Mouse (Mus musculus) adrenal gland, postnatal 14 days (tissue): ENCODE measurements at regions not wholly inside any gene's neighbourhood (a gene's known extent, or its start where the extent isn't known, plus 50 kb on each side); places are given as distances from the start of the nearest gene placed in this dataset.
A peak's percentile ranks its signal among the peaks of the same experiment; 100 is the strongest.

Source experiments
- DNase-seq: peaks from one replicate; pipeline ENCODE4 v3.0.0; 2021; ENCODE audit warnings: mixed read lengths

GRCm38 (mm10) chr16:42677211-42677610 lies 198.5 kb upstream of the Zbtb20 start:
- DNase-seq = no peak

GRCm38 (mm10) chr16:42676406-42677075 lies 199.1 kb upstream of the Zbtb20 start:
- DNase-seq = no peak

- no peak for DNase-seq
These were observed 200.7 kb upstream of the Zbtb20 start for GRCm38 (mm10) chr16:42675031-42675430.

- peak; percentile 22 for DNase-seq
These were observed 209.1 kb upstream of the Zbtb20 start for GRCm38 (mm10) chr16:42666601-42667000.

GRCm38 (mm10) chr16:42651904-42652732 lies 223.6 kb upstream of the Zbtb20 start:
- no peak for DNase-seq

GRCm38 (mm10) chr16:42649767-42650166 lies 225.9 kb upstream of the Zbtb20 start:
- DNase-seq = no peak

GRCm38 (mm10) chr16:42648531-42649142 lies 227.0 kb upstream of the Zbtb20 start:
- no peak for DNase-seq

GRCm38 (mm10) chr16:42647762-42648161 lies 227.9 kb upstream of the Zbtb20 start:
- no peak for DNase-seq

- no peak for DNase-seq
These were observed 239.9 kb upstream of the Zbtb20 start for GRCm38 (mm10) chr16:42635766-42636165.

- DNase-seq = no peak
These were observed 248.0 kb upstream of the Zbtb20 start for GRCm38 (mm10) chr16:42627675-42628074.

- DNase-seq = no peak
These were observed 259.8 kb upstream of the Zbtb20 start for GRCm38 (mm10) chr16:42615920-42616319.

- no peak for DNase-seq
These were observed 263.7 kb upstream of the Zbtb20 start for GRCm38 (mm10) chr16:42612011-42612410.

GRCm38 (mm10) chr16:42608336-42608735 lies 267.3 kb upstream of the Zbtb20 start:
- DNase-seq = no peak

- DNase-seq = no peak
These were observed 251.9 kb upstream of the Gap43 start for GRCm38 (mm10) chr16:42592321-42592720.

GRCm38 (mm10) chr16:42591530-42591929 lies 251.1 kb upstream of the Gap43 start:
- no peak for DNase-seq

GRCm38 (mm10) chr16:42586196-42586595 lies 245.7 kb upstream of the Gap43 start:
- DNase-seq = no peak

GRCm38 (mm10) chr16:42575517-42575946 lies 235.1 kb upstream of the Gap43 start:
- no peak for DNase-seq

GRCm38 (mm10) chr16:42574978-42575377 lies 234.5 kb upstream of the Gap43 start:
- no peak for DNase-seq

GRCm38 (mm10) chr16:42570246-42570996 lies 230.0 kb upstream of the Gap43 start:
- DNase-seq = no peak

- no peak for DNase-seq
These were observed 228.9 kb upstream of the Gap43 start for GRCm38 (mm10) chr16:42569335-42569734.

GRCm38 (mm10) chr16:42549591-42549990 lies 209.1 kb upstream of the Gap43 start:
- no peak for DNase-seq
